Mouse (Mus musculus) kidney, adult 2 months (tissue): ENCODE measurements at regions not wholly inside any gene's neighbourhood (a gene's known extent, or its start where the extent isn't known, plus 50 kb on each side); places are given as distances from the start of the nearest gene placed in this dataset.

Experiments
- CTCF ChIP-seq: fragments of 200-500 bp; conservative IDR thresholded peaks from 2 replicates; pipeline ENCODE4 v1.5.1; 2011; ENCODE audit warnings: low read depth, mild to moderate bottlenecking, control low read depth, low read length, moderate library complexity, mixed read lengths; ENCODE audit not compliant: insufficient read depth, insufficient read length
- POLR2A ChIP-seq: fragments of 200-500 bp; IDR thresholded peaks from one replicate; pipeline ENCODE4 v1.6.1; 2011; ENCODE audit warnings: low read depth, low read length, control low read depth

DNA sequence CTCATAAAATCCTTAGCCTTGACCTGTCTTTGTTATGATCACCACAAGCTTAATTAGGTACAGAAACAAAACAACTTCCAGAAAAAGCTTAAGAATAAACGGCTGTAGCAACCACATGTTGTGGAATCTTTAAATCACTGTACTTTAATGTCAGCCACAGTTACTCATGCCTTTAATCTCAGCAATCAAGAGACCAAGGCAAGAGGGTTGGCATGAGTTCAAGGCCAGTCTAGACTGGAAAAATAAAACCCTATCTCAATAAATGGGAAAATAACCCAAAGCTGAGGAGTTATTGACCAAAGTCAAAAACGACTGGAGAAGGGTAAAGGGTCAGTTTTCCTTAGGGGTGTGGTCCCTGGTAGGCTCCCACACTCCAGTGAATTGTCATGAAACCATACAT, 595.2 kb upstream of the Akr1e1 start:
- no peak for TF ChIP-seq CTCF
- TF ChIP-seq POLR2A, result no peak
